Mouse (Mus musculus) MEL (cell line): ENCODE measurements around the gene C5ar2.

ENCODE experiments used
- CHD2 ChIP-seq: IDR thresholded peaks from 2 replicates; pipeline ENCODE4 v1.6.1; 2011; ENCODE audit warnings: low read length, improper control_type of control experiment
- CTCF ChIP-seq, 3 experiments: IDR thresholded peaks in 2 of 3; conservative IDR thresholded peaks in 1 of 3; 2 replicates each; pipeline ENCODE4 v1.5.1; 2011 to 2012; ENCODE audit warnings: low read length in 3 of 3, low read depth in 2 of 3, mild to moderate bottlenecking in 2 of 3, improper control_type of control experiment in 1 of 3, inconsistent platforms in 1 of 3, mixed read lengths in 1 of 3, moderate library complexity in 1 of 3; ENCODE audit not compliant: control insufficient read depth in 1 of 3, insufficient read depth in 1 of 3, poor library complexity in 1 of 3, severe bottlenecking in 1 of 3
- E2F4 ChIP-seq: IDR thresholded peaks from 2 replicates; pipeline ENCODE4 v1.6.1; 2011; ENCODE audit warnings: low read depth, low read length, improper control_type of control experiment, borderline replicate concordance
- EP300 ChIP-seq, 2 experiments: IDR thresholded peaks; 2 replicates each; pipeline ENCODE4 v1.6.1; 2011; ENCODE audit warnings: improper control_type of control experiment in 2 of 2, low read length in 2 of 2, low read depth in 1 of 2, mild to moderate bottlenecking in 1 of 2
- ETS1 ChIP-seq: IDR thresholded peaks from 2 replicates; pipeline ENCODE4 v1.6.1; 2012; ENCODE audit warnings: low read depth, mild to moderate bottlenecking, inconsistent platforms, low read length, improper control_type of control experiment, moderate library complexity
- GATA1 ChIP-seq: IDR thresholded peaks from 2 replicates; pipeline ENCODE4 v1.6.1; 2011; ENCODE audit warnings: low read depth, low read length, improper control_type of control experiment
- HCFC1 ChIP-seq: IDR thresholded peaks from 2 replicates; pipeline ENCODE4 v1.6.1; 2012; ENCODE audit warnings: low read depth, mild to moderate bottlenecking, inconsistent platforms, low read length, improper control_type of control experiment, moderate library complexity
- JUND ChIP-seq: IDR thresholded peaks from 2 replicates; pipeline ENCODE4 v1.6.1; 2011; ENCODE audit warnings: low read depth, mild to moderate bottlenecking, improper control_type of control experiment, low read length
- NELFE ChIP-seq: IDR thresholded peaks from 2 replicates; pipeline ENCODE4 v1.6.1; 2011; ENCODE audit warnings: low read depth, low read length, improper control_type of control experiment
- NRF1 ChIP-seq: IDR thresholded peaks from 2 replicates; pipeline ENCODE4 v1.6.1; 2014; ENCODE audit warnings: low read depth, mild to moderate bottlenecking, inconsistent platforms, low read length, improper control_type of control experiment, moderate library complexity; ENCODE audit not compliant: poor library complexity, insufficient read depth, severe bottlenecking
- POLR2A ChIP-seq, 2 experiments: IDR thresholded peaks; 2 replicates each; pipeline ENCODE4 v1.6.1; 2011 to 2012; ENCODE audit warnings: low read length in 2 of 2, mild to moderate bottlenecking in 2 of 2, control low read depth in 1 of 2, improper control_type of control experiment in 1 of 2, low read depth in 1 of 2, moderate library complexity in 1 of 2; ENCODE audit not compliant: control insufficient read depth in 1 of 2, insufficient read depth in 1 of 2, poor library complexity in 1 of 2

GRCm38 (mm10) chr7:16273766-16274140 is 29.8 kb upstream of the C5ar2 start:
- no peak for TF ChIP-seq EP300 (IDR thresholded peaks at IDR 0.05; ENCODE audit: low read depth in 1 of 2, low read length in 2 of 2)
- no peak for TF ChIP-seq CTCF (IDR thresholded peaks at IDR 0.05 in 2 of 3, conservative IDR thresholded peaks at IDR 0.05 in 1 of 3; ENCODE audit: control insufficient read depth in 1 of 3, insufficient read depth in 1 of 3, low read depth in 2 of 3, low read length in 3 of 3, poor library complexity in 1 of 3, severe bottlenecking in 1 of 3)
- no peak for TF ChIP-seq JUND
- TF ChIP-seq NRF1 = no peak
- peak; percentile 64 for TF ChIP-seq HCFC1
- TF ChIP-seq POLR2A (IDR thresholded peaks at IDR 0.05; ENCODE audit: control insufficient read depth in 1 of 2, insufficient read depth in 1 of 2, low read depth in 1 of 2, low read length in 2 of 2, poor library complexity in 1 of 2) = peak in 1 of 2 experiments; percentile 84; a peak in 2 of 4 replicates
- TF ChIP-seq CHD2 = no peak
- no peak for TF ChIP-seq GATA1
- peak; percentile 92 for TF ChIP-seq E2F4
- peak; percentile 82 for TF ChIP-seq NELFE
- TF ChIP-seq ETS1 = no peak
